Mouse (Mus musculus) forebrain, embryonic 13.5 days (tissue): ENCODE data around the gene Hsf4. TPM values are rescaled to one million over a fixed set of nuclear protein-coding genes. Genes with fewer than 3 reads are reported as not detected.
"Not testable (repeated sequence)": the region's sequence is repeated elsewhere in the genome, so short reads cannot be mapped to it uniquely, and the experiment has no call there.

ENCODE experiments used
- ATAC-seq: fragments of 200-750 bp; cut with Nextera tagmentation; 2 replicates; pipeline ENCODE4 v1.8.0; 2017
- H3K27ac ChIP-seq: fragments of 300-500 bp; sonication (generic); 2 replicates; pipeline ENCODE4 v1.5.1; 2015; ENCODE audit warnings: inconsistent platforms, mild to moderate bottlenecking, moderate library complexity
- H3K27me3 ChIP-seq: fragments of 300-500 bp; sonication (generic); 2 replicates; pipeline ENCODE4 v1.6.1; 2015; ENCODE audit warnings: mild to moderate bottlenecking, inconsistent platforms
- H3K36me3 ChIP-seq: fragments of 300-500 bp; sonication (generic); 2 replicates; pipeline ENCODE4 v1.6.1; 2015; ENCODE audit warnings: mild to moderate bottlenecking, inconsistent platforms; ENCODE audit not compliant: poor library complexity, severe bottlenecking
- H3K4me1 ChIP-seq: fragments of 300-500 bp; sonication (generic); 2 replicates; pipeline ENCODE4 v1.6.1; 2015; ENCODE audit warnings: inconsistent platforms
- H3K4me2 ChIP-seq: fragments of 300-500 bp; sonication (generic); 2 replicates; pipeline ENCODE4 v1.6.1; 2015; ENCODE audit warnings: inconsistent platforms, mild to moderate bottlenecking, moderate library complexity
- H3K4me3 ChIP-seq: fragments of 300-500 bp; sonication (generic); 2 replicates; pipeline ENCODE4 v1.5.1; 2015; ENCODE audit warnings: mild to moderate bottlenecking, inconsistent platforms
- H3K9ac ChIP-seq: fragments of 300-500 bp; sonication (generic); 2 replicates; pipeline ENCODE4 v1.6.1; 2015; ENCODE audit warnings: mild to moderate bottlenecking, inconsistent platforms
- H3K9me3 ChIP-seq: fragments of 300-500 bp; sonication (generic); replicated peaks from 2 replicates; pipeline ENCODE4 v1.6.1; 2016; ENCODE audit warnings: inconsistent platforms
- WGBS: fragments of 180-500 bp; shearing (Covaris S2); methylation state at CpG from one replicate; pipeline ENCODE4 v1.1.7; 2015; 5-methylcytosine and 5-hydroxymethylcytosine counted together
- polyA plus RNA-seq: library from polyadenylated mRNA; unstranded; fragments of >200 nt; fragmentation: Nextera tagmentation; extraction: Ambion mirVana; gene quantifications from 2 replicates; pipeline ENCODE4 v1.2.1, GENCODE M21; 2015

Gene Hsf4
- polyA plus RNA-seq, 1 experiment from 2014 or later: 0.13 TPM

- Histone ChIP-seq H3K9me3 (no peaks in the 10 kb centered on the region), H3K4me1 (peaks cover 48% of the 10 kb centered on the region), H3K9ac (0 out of 2 replicates have a peak overlapping the region, but pooled peaks have one; percentile 65), H3K27me3 (peaks cover 11% of the 10 kb centered on the region), H3K4me3 (peak overlapping the region; percentile 50), H3K36me3 (peaks cover under 1% of the 10 kb centered on the region; the same call in 1 of the 2 replicates), H3K4me2 (peak overlapping the region; percentile 70), H3K27ac (no peak overlapping the region)
- ATAC-seq: no peak
- WGBS: 5% methylated on average over 31 of the region's 31 CpGs
Measured at GRCm38 (mm10) chr8:105290554-105291314, 21.1 kb downstream of the Hsf4 start.

- not testable (repeated sequence) for H3K4me3 ChIP-seq, ATAC-seq, H3K9ac ChIP-seq, H3K36me3 ChIP-seq, H3K9me3 ChIP-seq, H3K27ac ChIP-seq
- Histone ChIP-seq H3K27me3 (peaks cover 11% of the 10 kb centered on the region), H3K4me1 (peaks cover 42% of the 10 kb centered on the region), H3K4me2 (peak overlapping the region; percentile 70; the same call in 1 of the 2 replicates)
- WGBS: 88% methylated on average over 8 of the region's 8 CpGs
Measured at GRCm38 (mm10) chr8:105291364-105291763, 21.8 kb downstream of the Hsf4 start.

- WGBS: 70% methylated on average over 3 of the region's 3 CpGs
- H3K9me3 ChIP-seq, H3K27ac ChIP-seq, H3K9ac ChIP-seq, H3K36me3 ChIP-seq, H3K4me3 ChIP-seq, H3K4me2 ChIP-seq, ATAC-seq: not testable (repeated sequence)
- Histone ChIP-seq H3K4me1 (peaks cover 40% of the 10 kb centered on the region), H3K27me3 (peaks cover 11% of the 10 kb centered on the region)
Measured at GRCm38 (mm10) chr8:105291802-105292201, 22.2 kb downstream of the Hsf4 start.

- Histone ChIP-seq H3K36me3 (no peaks in the 10 kb centered on the region), H3K4me3 (no peak overlapping the region), H3K4me1 (peaks cover 38% of the 10 kb centered on the region), H3K27me3 (peaks cover 11% of the 10 kb centered on the region), H3K4me2 (no peak overlapping the region), H3K9ac (no peak overlapping the region), H3K27ac (no peak overlapping the region), H3K9me3 (no peaks in the 10 kb centered on the region)
- WGBS: 73% methylated on average over 7 of the region's 7 CpGs
- ATAC-seq: no peak
Measured at GRCm38 (mm10) chr8:105292471-105292870, 22.9 kb downstream of the Hsf4 start.

GRCm38 (mm10) chr8:105293405-105293804 is 23.8 kb downstream of the Hsf4 start:
- H3K4me3 ChIP-seq: no peak overlapping the region
- H3K36me3 ChIP-seq: no peaks in the 10 kb centered on the region
- ATAC-seq: no peak
- H3K27me3 ChIP-seq: peaks cover 11% of the 10 kb centered on the region
- WGBS: 66% methylated on average over 19 of the region's 19 CpGs
- no peak overlapping the region for H3K9ac ChIP-seq
- no peak overlapping the region for H3K27ac ChIP-seq
- no peak overlapping the region for H3K4me2 ChIP-seq
- H3K4me1 ChIP-seq: peaks cover 34% of the 10 kb centered on the region
- no peaks in the 10 kb centered on the region for H3K9me3 ChIP-seq

- H3K9ac ChIP-seq: no peak overlapping the region; the same call in 1 of the 2 replicates
- H3K4me1 ChIP-seq: peaks cover 38% of the 10 kb centered on the region
- H3K27me3 ChIP-seq: peaks cover 11% of the 10 kb centered on the region
- H3K9me3 ChIP-seq: no peaks in the 10 kb centered on the region
- H3K4me2 ChIP-seq: no peak overlapping the region
- WGBS: 61% methylated on average over 9 of the region's 9 CpGs
- no peak overlapping the region for H3K4me3 ChIP-seq
- ATAC-seq: no peak
- H3K36me3 ChIP-seq: peaks cover 11% of the 10 kb centered on the region
- H3K27ac ChIP-seq: no peak overlapping the region
Measured at GRCm38 (mm10) chr8:105294776-105295175, 25.2 kb downstream of the Hsf4 start.

- Histone ChIP-seq H3K9ac (no peak overlapping the region), H3K9me3 (no peaks in the 10 kb centered on the region), H3K27ac (no peak overlapping the region), H3K4me3 (no peak overlapping the region), H3K4me1 (peaks cover 35% of the 10 kb centered on the region), H3K36me3 (peaks cover 16% of the 10 kb centered on the region), H3K4me2 (no peak overlapping the region), H3K27me3 (peaks cover 6% of the 10 kb centered on the region)
- 67% methylated on average over 11 of the region's 11 CpGs for WGBS
- ATAC-seq: no peak
Measured at GRCm38 (mm10) chr8:105295256-105295655, 25.7 kb downstream of the Hsf4 start.

- no peak for ATAC-seq
- no peaks in the 10 kb centered on the region for H3K27me3 ChIP-seq
- no peaks in the 10 kb centered on the region for H3K9me3 ChIP-seq
- H3K9ac ChIP-seq: peak within 1 kb of the TSS; percentile 96; the same call in 1 of the 2 replicates
- H3K36me3 ChIP-seq: peaks cover 24% of the 10 kb centered on the region
- 77% methylated on average over 11 of the region's 11 CpGs for WGBS
- H3K4me2 ChIP-seq: peak within 1 kb of the TSS; percentile 98
- H3K4me1 ChIP-seq: peaks cover 27% of the 10 kb centered on the region
- H3K27ac ChIP-seq: no peak within 1 kb of the TSS
- peak within 1 kb of the TSS; percentile 100 for H3K4me3 ChIP-seq
Measured at GRCm38 (mm10) chr8:105295895-105296573, 26.4 kb downstream of the Hsf4 start, which contains the start of gene Exoc3l. Exoc3l (minus strand) TSS chr8:105296101.

GRCm38 (mm10) chr8:105297511-105298192 is 28.1 kb downstream of the Hsf4 start, which contains the start of gene E2f4:
E2f4 (plus strand) TSS chr8:105297663.
- peak; percentile 94 for ATAC-seq
- Histone ChIP-seq H3K4me2 (peak within 1 kb of the TSS; percentile 98), H3K27me3 (no peaks in the 10 kb centered on the region), H3K4me1 (peaks cover 25% of the 10 kb centered on the region), H3K9ac (peak within 1 kb of the TSS; percentile 96), H3K27ac (peak within 1 kb of the TSS; percentile 40; the same call in 1 of the 2 replicates), H3K4me3 (peak within 1 kb of the TSS; percentile 100), H3K9me3 (no peaks in the 10 kb centered on the region), H3K36me3 (peaks cover 40% of the 10 kb centered on the region)
- under 1% methylated on average over 58 of the region's 58 CpGs for WGBS

- WGBS: 68% methylated on average over 18 of the region's 18 CpGs
- Histone ChIP-seq H3K27ac (no peak overlapping the region), H3K4me3 (peak overlapping the region; percentile 100), H3K9ac (peak overlapping the region; percentile 96), H3K4me1 (peaks cover 25% of the 10 kb centered on the region), H3K36me3 (peaks cover 50% of the 10 kb centered on the region), H3K9me3 (no peaks in the 10 kb centered on the region), H3K4me2 (peak overlapping the region; percentile 98), H3K27me3 (no peaks in the 10 kb centered on the region)
- no peak for ATAC-seq
Measured at GRCm38 (mm10) chr8:105298351-105299252, 29.0 kb downstream of the Hsf4 start.

- Histone ChIP-seq H3K27me3 (no peaks in the 10 kb centered on the region), H3K9ac (no peak overlapping the region), H3K4me3 (no peak overlapping the region), H3K4me2 (no peak overlapping the region), H3K36me3 (peaks cover 63% of the 10 kb centered on the region), H3K9me3 (no peaks in the 10 kb centered on the region), H3K27ac (no peak overlapping the region), H3K4me1 (peaks cover 29% of the 10 kb centered on the region)
- no peak for ATAC-seq
- 93% methylated on average over 8 of the region's 8 CpGs for WGBS
Measured at GRCm38 (mm10) chr8:105299962-105300361, 30.4 kb downstream of the Hsf4 start.
